ENCODE assay signal across 10 mouse cellular contexts in genomic region chr2:84779210-84779609, GRCm38 (mm10). TPM values are rescaled to one million over a fixed set of nuclear protein-coding genes. Genes with fewer than 3 reads are reported as not detected.
A peak's percentile ranks its signal among the peaks of the same experiment; 100 is the strongest.
DNase-seq lines count a peak whose midpoint lies in the region; ATAC-seq and TF ChIP-seq lines count a peak whose summit lies in the region.
"Had no signal": no experiment of that assay in that cellular context is flagged by ENCODE, and none has a peak within 500 bp of the region (broad histone marks: within the 10 kb centered on the region; RNA-seq: fewer than 3 reads in every experiment).

No protein-coding gene starts in this region.

- H3K9ac ChIP-seq in kidney, postnatal 0 days (ENCODE audit: low read depth, low read length), result no peak overlapping the region
- no peak overlapping the region for H3K9ac ChIP-seq in midbrain, embryonic 11.5 days (ENCODE audit: low read length)

- H3K4me2 ChIP-seq in kidney, postnatal 0 days (ENCODE audit: low read length), result no peak overlapping the region
- no peak overlapping the region for H3K4me2 ChIP-seq in midbrain, embryonic 11.5 days

- no peaks in the 10 kb centered on the region for H3K27me3 ChIP-seq in kidney, postnatal 0 days (ENCODE audit: insufficient read depth, low read length)
- no peaks in the 10 kb centered on the region for H3K27me3 ChIP-seq in midbrain, embryonic 11.5 days (ENCODE audit: control insufficient read depth, insufficient read depth, low read length)

- H3K4me1 ChIP-seq in kidney, postnatal 0 days (replicated peaks; ENCODE audit: insufficient read depth, low read length), result peaks cover 5% of the 10 kb centered on the region; the same call in 1 of the 2 replicates
- no peaks in the 10 kb centered on the region for H3K4me1 ChIP-seq in bone marrow, adult 2 months (ENCODE audit: control insufficient read depth, insufficient read depth, low read length)
- peaks cover 6% of the 10 kb centered on the region for H3K4me1 ChIP-seq in midbrain, embryonic 11.5 days (ENCODE audit: control insufficient read depth, insufficient read depth, low read length)

- peak; percentile 24 for DNase-seq in kidney, postnatal 0 days (ENCODE audit: low spot score)
- DNase-seq in kidney, adult 8-10 months, result no peak
- peak; percentile 74 for DNase-seq in CD4-positive, CD25-positive, alpha-beta regulatory T cell, adult 2 months (ENCODE audit: low read depth, low spot score)
- DNase-seq in natural killer cell, adult 2 months (ENCODE audit: low spot score in 2 of 2), result peak; percentile 68 to 83
- DNase-seq in left cerebral cortex, adult 9 months (ENCODE audit: low spot score in 2 of 2), result no peak
- DNase-seq in midbrain, embryonic 11.5 days (ENCODE audit: low spot score, missing footprints), result no peak
- no peak for DNase-seq in adrenal gland, postnatal 4 days (ENCODE audit: low spot score in 2 of 2)

- WGBS in kidney, postnatal 0 days, result 56% methylated on average over 6 of the region's 6 CpGs
- 29% methylated on average over 6 of the region's 6 CpGs for WGBS in bone marrow, adult 2 months
- WGBS in midbrain, embryonic 11.5 days, result 54% methylated on average over 6 of the region's 6 CpGs

- no peak overlapping the region for H3K4me3 ChIP-seq in kidney, postnatal 0 days (replicated peaks; ENCODE audit: low read depth, low read length)
- H3K4me3 ChIP-seq in bone marrow, adult 2 months (replicated peaks; ENCODE audit: control insufficient read depth, low read depth, low read length), result no peak overlapping the region
- no peak overlapping the region for H3K4me3 ChIP-seq in midbrain, embryonic 11.5 days (ENCODE audit: low read depth, low read length)

- no peaks in the 10 kb centered on the region for H3K36me3 ChIP-seq in kidney, postnatal 0 days (ENCODE audit: insufficient read depth, low read length)
- H3K36me3 ChIP-seq in midbrain, embryonic 11.5 days (ENCODE audit: control insufficient read depth, insufficient read depth, low read length), result no peaks in the 10 kb centered on the region

- TF ChIP-seq CTCF in kidney, postnatal 0 days (IDR thresholded peaks at IDR 0.05; ENCODE audit: low read depth), result peak; percentile 47; the same call in 1 of the 2 replicates
- TF ChIP-seq CTCF in bone marrow, adult 2 months (IDR thresholded peaks at IDR 0.05; ENCODE audit: control insufficient read depth, insufficient read depth, low read length), result peak; percentile 29; the same call in 1 of the 2 replicates

- no peak for ATAC-seq in kidney, postnatal 0 days (replicated peaks; ENCODE audit: low FRiP score, low read depth)
- ATAC-seq in midbrain, embryonic 11.5 days (ENCODE audit: low FRiP score), result no peak

- TF ChIP-seq POLR2A in bone marrow, adult 2 months (IDR thresholded peaks at IDR 0.05; ENCODE audit: borderline replicate concordance, control insufficient read depth, low read depth, low read length), result no peak

- H3K9me3 ChIP-seq in kidney, postnatal 0 days (replicated peaks; ENCODE audit: low read length), result no peaks in the 10 kb centered on the region
- H3K9me3 ChIP-seq in midbrain, embryonic 11.5 days (ENCODE audit: control insufficient read depth, low read length), result no peaks in the 10 kb centered on the region

- no peak overlapping the region for H3K27ac ChIP-seq in kidney, postnatal 0 days
- no peak overlapping the region for H3K27ac ChIP-seq in bone marrow, adult 2 months (ENCODE audit: control insufficient read depth, insufficient read depth, low read depth, low read length, poor library complexity)
- H3K27ac ChIP-seq in midbrain, embryonic 11.5 days (ENCODE audit: low read depth, low read length), result no peak overlapping the region

RNA-seq across cellular contexts. Expression of gene Serping1, which starts 4.0 kb away (rescaled TPM):
- polyA plus RNA-seq in kidney, postnatal 0 days (2015; fragmentation: Nextera tagmentation; extraction: Ambion mirVana), result 140 and 156 TPM in 2 replicates
- 29.0 and 29.7 TPM in 2 replicates for polyA plus RNA-seq in bone marrow, adult 2 months (2011; ENCODE audit: insufficient read depth, insufficient read length, low replicate concordance, missing spikeins)
- polyA plus RNA-seq in midbrain, embryonic 11.5 days (2014; fragmentation: Nextera tagmentation; extraction: Ambion mirVana), result 37.0 and 39.2 TPM in 2 replicates
- total RNA-seq in adrenal gland, postnatal 4 days (2021), result 10 to 100 TPM; 64.5 to 76.4 TPM

RNA-seq across cellular contexts. Expression of gene Ube2l6, which starts 19.4 kb away (rescaled TPM):
- polyA plus RNA-seq in kidney, postnatal 0 days (2015; fragmentation: Nextera tagmentation; extraction: Ambion mirVana), result 30.5 and 33.9 TPM in 2 replicates
- 140 and 409 TPM in 2 replicates for polyA plus RNA-seq in bone marrow, adult 2 months (2011; ENCODE audit: insufficient read depth, insufficient read length, low replicate concordance, missing spikeins)
- 39.4 and 39.5 TPM in 2 replicates for polyA plus RNA-seq in midbrain, embryonic 11.5 days (2014; fragmentation: Nextera tagmentation; extraction: Ambion mirVana)
- 10 to 100 TPM; 31.1 to 35.4 TPM for total RNA-seq in adrenal gland, postnatal 4 days (2021)

RNA-seq across cellular contexts. Expression of gene Gm19426, which starts 35.8 kb away (rescaled TPM):
- 8.7 and 9.3 TPM in 2 replicates for polyA plus RNA-seq in kidney, postnatal 0 days (2015; fragmentation: Nextera tagmentation; extraction: Ambion mirVana)
- not detected in 2 replicates for polyA plus RNA-seq in bone marrow, adult 2 months (2011; ENCODE audit: insufficient read depth, insufficient read length, low replicate concordance, missing spikeins)
- polyA plus RNA-seq in midbrain, embryonic 11.5 days (2014; fragmentation: Nextera tagmentation; extraction: Ambion mirVana), result 4.5 and 6.5 TPM in 2 replicates
- 1 to 10 TPM; 8.3 to 9.1 TPM for total RNA-seq in adrenal gland, postnatal 4 days (2021)

RNA-seq across cellular contexts. Expression of gene Smtnl1, which starts 43.2 kb away (rescaled TPM):
- 0.36 and 0.37 TPM in 2 replicates for polyA plus RNA-seq in kidney, postnatal 0 days (2015; fragmentation: Nextera tagmentation; extraction: Ambion mirVana)
- 0.85 TPM in 1 of 2 replicates, not detected in the other for polyA plus RNA-seq in bone marrow, adult 2 months (2011; ENCODE audit: insufficient read depth, insufficient read length, low replicate concordance, missing spikeins)
- 0.15 TPM in 1 of 2 replicates, not detected in the other for polyA plus RNA-seq in midbrain, embryonic 11.5 days (2014; fragmentation: Nextera tagmentation; extraction: Ambion mirVana)
- total RNA-seq in adrenal gland, postnatal 4 days (2021), result 1 to 10 TPM; 1.8 to 3.9 TPM
- total RNA-seq: left cerebral cortex, postnatal 10 days had no signal
- polyA plus RNA-seq: cortical plate, adult 2 months had no signal

RNA-seq across cellular contexts. Expression of gene Ypel4, which starts 45.4 kb away (rescaled TPM):
- 4.1 TPM in 2 replicates for polyA plus RNA-seq in kidney, postnatal 0 days (2015; fragmentation: Nextera tagmentation; extraction: Ambion mirVana)
- 172 and 242 TPM in 2 replicates for polyA plus RNA-seq in bone marrow, adult 2 months (2011; ENCODE audit: insufficient read depth, insufficient read length, low replicate concordance, missing spikeins)
- 13.6 and 14.2 TPM in 2 replicates for polyA plus RNA-seq in midbrain, embryonic 11.5 days (2014; fragmentation: Nextera tagmentation; extraction: Ambion mirVana)
- total RNA-seq in adrenal gland, postnatal 4 days (2021), result 10 to 100 TPM; 12.0 to 18.2 TPM

Comparison
In these comparisons a context has a peak if more than half of its experiments do, and no peak if none do; other contexts are left out.
1. DNase-seq: peak in kidney, postnatal 0 days (single experiment), CD4-positive, CD25-positive, alpha-beta regulatory T cell, adult 2 months (single experiment) and natural killer cell, adult 2 months (2 of 2); none in kidney, adult 8-10 months (0 of 2), left cerebral cortex, adult 9 months (0 of 2), midbrain, embryonic 11.5 days (single experiment) and adrenal gland, postnatal 4 days (0 of 2).